Comparison of ENCODE assay signal across 20 mouse cellular contexts in the genomic region with DNA sequence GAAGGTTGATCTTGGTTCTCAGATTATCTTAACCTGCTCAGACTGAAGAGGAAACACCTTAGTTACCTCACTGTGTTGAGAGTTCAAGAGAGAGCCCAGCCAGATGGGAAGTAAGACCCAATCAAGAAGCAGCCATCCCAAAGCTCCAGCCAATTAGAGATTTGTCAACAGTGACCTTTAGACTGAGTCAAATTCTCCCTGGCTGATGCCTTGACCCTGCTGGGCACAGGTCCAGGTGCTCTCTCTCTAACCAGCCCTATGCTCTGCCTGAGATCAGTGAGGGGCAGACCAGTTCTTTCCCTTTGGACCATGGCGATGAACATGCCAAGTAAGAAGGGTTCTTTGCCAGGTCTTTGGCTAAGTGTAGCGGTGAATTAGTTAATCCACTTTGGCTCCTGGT. TPM values are rescaled to one million over a fixed set of nuclear protein-coding genes. Genes with fewer than 3 reads are reported as not detected.
DNase-seq lines count a peak whose midpoint lies in the region; TF ChIP-seq lines count a peak whose summit lies in the region.
"Had no signal": no experiment of that assay in that cellular context is flagged by ENCODE, and none has a peak within 500 bp of the region (broad histone marks: within the 10 kb centered on the region; RNA-seq: fewer than 3 reads in every experiment).

No protein-coding gene starts in this region.

- no peak for TF ChIP-seq EP300 in heart, adult 2 months (IDR thresholded peaks at IDR 0.05; ENCODE audit: insufficient read depth, low read depth, low read length)

- no peaks in the 10 kb centered on the region for H3K27me3 ChIP-seq in heart, adult 2 months (ENCODE audit: control insufficient read depth, insufficient read depth, low read length)
- H3K27me3 ChIP-seq: embryonic facial prominence, embryonic 15.5 days; hindbrain, embryonic 15.5 days; neural tube, embryonic 15.5 days had no signal

- DNase-seq in heart, adult 2 months, result no peak
- no peak for DNase-seq in heart, postnatal 25 days (ENCODE audit: low spot score)
- DNase-seq in NIH3T3 (ENCODE audit: low read depth), result peak; percentile 14
- DNase-seq in adrenal gland, adult 2 months, result peak; percentile 80
- DNase-seq in kidney, adult 9 months, result peak; percentile 96
- DNase-seq in urinary bladder, postnatal 4 days (ENCODE audit: low spot score in 2 of 2), result no peak
- no peak for DNase-seq in layer of hippocampus, postnatal 25 days (ENCODE audit: extremely low spot score in 1 of 2, low spot score in 1 of 2)
- DNase-seq in natural killer cell, adult 2 months (ENCODE audit: low spot score in 2 of 2), result no peak
- DNase-seq: B cell, adult 2 months; cerebellum, adult 9-11 months; embryo, embryonic 11 days; gastrocnemius, postnatal 25 days; heart, postnatal 14 days; lung, postnatal 4 days; right cerebral cortex, postnatal 4 days had no signal

- intact Hi-C loops in heart, adult 2 months (cut with DNase I), result loop anchor here (2.0 kb wide), 1 partner anchor 21 kb away; no protein-coding TSS in a partner anchor
- intact Hi-C loops in heart, postnatal 25 days (cut with DNase I), result loop anchor here (5.0 kb wide), 1 partner anchor 41 kb away; no protein-coding TSS in a partner anchor

- no peaks in the 10 kb centered on the region for H3K36me3 ChIP-seq in heart, adult 2 months (ENCODE audit: control insufficient read depth, insufficient read depth, low read length)
- H3K36me3 ChIP-seq: embryonic facial prominence, embryonic 15.5 days; hindbrain, embryonic 15.5 days; neural tube, embryonic 15.5 days had no signal

- peak overlapping the region; percentile 17 for H3K27ac ChIP-seq in heart, adult 2 months
- H3K27ac ChIP-seq: embryonic facial prominence, embryonic 15.5 days; hindbrain, embryonic 15.5 days; neural tube, embryonic 15.5 days had no signal

- no peak overlapping the region for H3K4me3 ChIP-seq in heart, adult 2 months
- H3K4me3 ChIP-seq: embryonic facial prominence, embryonic 15.5 days; hindbrain, embryonic 15.5 days; neural tube, embryonic 15.5 days had no signal

- no peak overlapping the region for H3K9ac ChIP-seq in heart, adult 2 months (ENCODE audit: low read depth, low read length)
- H3K9ac ChIP-seq: embryonic facial prominence, embryonic 15.5 days; hindbrain, embryonic 15.5 days; neural tube, embryonic 15.5 days had no signal

- no peaks in the 10 kb centered on the region for H3K79me2 ChIP-seq in heart, adult 2 months (replicated peaks; ENCODE audit: control insufficient read depth, insufficient read depth, low read length)

- 90% methylated on average over 2 of the region's 2 CpGs for WGBS in heart, adult 2 months

- H3K4me1 ChIP-seq in heart, adult 2 months (ENCODE audit: control insufficient read depth, insufficient read depth, low read length), result peaks cover 8% of the 10 kb centered on the region
- H3K4me1 ChIP-seq: neural tube, embryonic 15.5 days had no signal

- TF ChIP-seq POLR2A in heart, adult 2 months (IDR thresholded peaks at IDR 0.05; ENCODE audit: insufficient read depth, low read depth, low read length), result no peak

- no peak for TF ChIP-seq CTCF in heart, adult 2 months (IDR thresholded peaks at IDR 0.05)

RNA-seq across cellular contexts. Expression of gene Slc28a1, which starts 2.9 kb away (rescaled TPM):
- under 1 TPM; 0.18 to 0.20 TPM for total RNA-seq in heart, adult 2 months (2021)
- polyA plus RNA-seq in heart, adult 2 months (2012; rRNA removed), result 0.08 and 0.20 TPM in 2 replicates
- under 1 TPM; 0.10 to 0.11 TPM for total RNA-seq in heart, postnatal 25 days (2021)
- under 1 TPM in 1 of 2 experiments, not detected in 1; 0.10 TPM for total RNA-seq in adrenal gland, adult 2 months (2021)
- 0.03 TPM in 1 of 2 replicates, not detected in the other for polyA plus RNA-seq in adrenal gland, adult 2 months (2012; rRNA removed)
- not detected for total RNA-seq in layer of hippocampus, postnatal 25 days (2021)
- polyA plus RNA-seq: activated CD4-positive, CD25-positive, alpha-beta regulatory T cell, adult 4 months; embryonic facial prominence, embryonic 15.5 days; forebrain, embryonic 11.5 days; hindbrain, embryonic 15.5 days had no signal

RNA-seq across cellular contexts. Expression of gene Alpk3, which starts 54.3 kb away (rescaled TPM):
- total RNA-seq in heart, adult 2 months (2021), result 100 to 1,000 TPM; 117 to 137 TPM
- 32.3 and 32.4 TPM in 2 replicates for polyA plus RNA-seq in heart, adult 2 months (2012; rRNA removed)
- total RNA-seq in heart, postnatal 25 days (2021), result 100 to 1,000 TPM; 101 to 115 TPM
- total RNA-seq in adrenal gland, adult 2 months (2021), result under 1 TPM; 0.17 to 0.24 TPM
- polyA plus RNA-seq in adrenal gland, adult 2 months (2012; rRNA removed), result 0.03 TPM in 2 replicates
- total RNA-seq in layer of hippocampus, postnatal 25 days (2021), result 1 to 10 TPM in 1 of 2 experiments, under 1 TPM in 1; 0.68 to 1.1 TPM
- polyA plus RNA-seq: forebrain, embryonic 11.5 days had no signal

Comparison
In these comparisons a context has a peak if more than half of its experiments do, and no peak if none do; other contexts are left out.
1. DNase-seq: peak in NIH3T3 (single experiment), adrenal gland, adult 2 months (single experiment) and kidney, adult 9 months (single experiment); none in heart, adult 2 months (0 of 2), heart, postnatal 25 days (single experiment), urinary bladder, postnatal 4 days (0 of 2), layer of hippocampus, postnatal 25 days (0 of 2) and natural killer cell, adult 2 months (0 of 2).
2. RNA of gene Alpk3, which starts 54.3 kb away (total RNA-seq): 117 to 137 TPM in heart, adult 2 months and 101 to 115 TPM in heart, postnatal 25 days; 0.68 to 1.1 TPM in layer of hippocampus, postnatal 25 days and 0.17 to 0.24 TPM in adrenal gland, adult 2 months; every median in the first group is over 10 times any median in the second.